Mouse (Mus musculus) CH12.LX (cell line): ENCODE results near the gene Traip. TPM values are rescaled to one million over a fixed set of nuclear protein-coding genes. Genes with fewer than 3 reads are reported as not detected.
A peak's percentile ranks its signal among the peaks of the same experiment; 100 is the strongest.

Source experiments
- DNase-seq: peaks from one replicate; pipeline ENCODE4 v3.0.0-alpha.2; 2013; ENCODE audit errors: extremely low read depth
- H3K27ac ChIP-seq: 2 replicates; pipeline ENCODE4 v1.5.1; 2012; ENCODE audit warnings: low read depth, mild to moderate bottlenecking, control low read depth, moderate library complexity; ENCODE audit not compliant: insufficient read depth
- H3K27me3 ChIP-seq: replicated peaks from 2 replicates; pipeline ENCODE3; 2012; ENCODE audit warnings: inconsistent platforms
- H3K36me3 ChIP-seq, 2 experiments: replicated peaks in 1 of 2; 2 replicates each; pipeline versions ENCODE3 to v1.6.1; 2012; ENCODE audit warnings: inconsistent platforms in 1 of 2, low read length in 1 of 2, mild to moderate bottlenecking in 1 of 2, mixed read lengths in 1 of 2, moderate library complexity in 1 of 2; ENCODE audit not compliant: control insufficient read depth in 1 of 2, insufficient read depth in 1 of 2
- H3K4me1 ChIP-seq, 2 experiments: 2 replicates each; pipeline ENCODE4 v1.6.1; 2012; ENCODE audit warnings: inconsistent platforms in 1 of 2, moderate library complexity in 1 of 2; ENCODE audit not compliant: insufficient read depth in 2 of 2, control insufficient read depth in 1 of 2
- H3K4me2 ChIP-seq: 2 replicates; pipeline ENCODE4 v1.6.1; 2012; ENCODE audit warnings: low read depth, mild to moderate bottlenecking, control low read depth; ENCODE audit not compliant: poor library complexity, insufficient read depth, severe bottlenecking
- H3K4me3 ChIP-seq, 3 experiments: fragments of 150-350 bp in 1 of 3; sonication (generic) in 1 of 3; replicated peaks in 1 of 3; 2 replicates each; pipeline versions ENCODE3 to v1.5.1; 2011 to 2012; ENCODE audit warnings: low read depth in 2 of 3, low read length in 2 of 3, mild to moderate bottlenecking in 2 of 3, moderate library complexity in 2 of 3, control low read depth in 1 of 3, improper control_type of control experiment in 1 of 3, inconsistent platforms in 1 of 3, mixed read lengths in 1 of 3; ENCODE audit not compliant: poor library complexity in 1 of 3
- H3K79me2 ChIP-seq: replicated peaks from 2 replicates; pipeline ENCODE4 v1.6.1; 2012; ENCODE audit warnings: mild to moderate bottlenecking, moderate library complexity; ENCODE audit not compliant: control insufficient read depth, poor library complexity, insufficient read depth, severe bottlenecking; ENCODE audit errors: extremely low read depth
- H3K9ac ChIP-seq: 2 replicates; pipeline ENCODE4 v1.6.1; 2012; ENCODE audit warnings: low read depth, mild to moderate bottlenecking, control low read depth, moderate library complexity; ENCODE audit not compliant: insufficient read depth
- H3K9me3 ChIP-seq: replicated peaks from 2 replicates; pipeline ENCODE3; 2012; ENCODE audit warnings: low read length, inconsistent platforms, mixed read lengths
- CHD1 ChIP-seq: IDR thresholded peaks from 2 replicates; pipeline ENCODE4 v1.6.1; 2012; ENCODE audit warnings: low read depth, low read length, improper control_type of control experiment, inconsistent platforms
- CHD2 ChIP-seq: IDR thresholded peaks from 2 replicates; pipeline ENCODE4 v1.6.1; 2011; ENCODE audit warnings: low read length, improper control_type of control experiment
- CTCF ChIP-seq, 2 experiments: IDR thresholded peaks in 1 of 2; conservative IDR thresholded peaks in 1 of 2; 2 replicates each; pipeline ENCODE4 v1.5.1; 2011 to 2012; ENCODE audit warnings: low read depth in 2 of 2, low read length in 2 of 2, improper control_type of control experiment in 1 of 2, inconsistent platforms in 1 of 2, mild to moderate bottlenecking in 1 of 2, moderate library complexity in 1 of 2
- E2F4 ChIP-seq: IDR thresholded peaks from 2 replicates; pipeline ENCODE4 v1.6.1; 2011; ENCODE audit warnings: low read depth, low read length, improper control_type of control experiment; ENCODE audit not compliant: insufficient replicate concordance
- ELF1 ChIP-seq: IDR thresholded peaks from 2 replicates; pipeline ENCODE4 v1.6.1; 2014; ENCODE audit warnings: low read depth, mild to moderate bottlenecking, inconsistent platforms, low read length, improper control_type of control experiment
- EP300 ChIP-seq: IDR thresholded peaks from 2 replicates; pipeline ENCODE4 v1.6.1; 2011; ENCODE audit warnings: low read length, improper control_type of control experiment
- ETS1 ChIP-seq: conservative IDR thresholded peaks from 2 replicates; pipeline ENCODE4 v1.6.1; 2012; ENCODE audit warnings: low read depth, mild to moderate bottlenecking, inconsistent platforms, low read length, improper control_type of control experiment, moderate library complexity
- GABPA ChIP-seq: IDR thresholded peaks from 2 replicates; pipeline ENCODE4 v1.6.1; 2012; ENCODE audit warnings: low read depth, low read length, improper control_type of control experiment, inconsistent platforms; ENCODE audit not compliant: insufficient replicate concordance
- HCFC1 ChIP-seq: IDR thresholded peaks from 2 replicates; pipeline ENCODE4 v1.6.1; 2012; ENCODE audit warnings: low read depth, mild to moderate bottlenecking, inconsistent platforms, low read length, improper control_type of control experiment
- IRF4 ChIP-seq: IDR thresholded peaks from 2 replicates; pipeline ENCODE4 v1.6.1; 2014; ENCODE audit warnings: low read depth, mild to moderate bottlenecking, inconsistent platforms, low read length, improper control_type of control experiment
- JUND ChIP-seq: conservative IDR thresholded peaks from 2 replicates; pipeline ENCODE4 v1.6.1; 2011; ENCODE audit warnings: low read depth, low read length, improper control_type of control experiment
- KAT2A ChIP-seq: IDR thresholded peaks from 2 replicates; pipeline ENCODE4 v1.6.1; 2012; ENCODE audit warnings: low read length, improper control_type of control experiment, inconsistent platforms; ENCODE audit not compliant: insufficient replicate concordance
- MAFK ChIP-seq: IDR thresholded peaks from 2 replicates; pipeline ENCODE4 v1.6.1; 2011; ENCODE audit warnings: low read length, improper control_type of control experiment; ENCODE audit not compliant: insufficient replicate concordance
- MAX ChIP-seq: IDR thresholded peaks from 2 replicates; pipeline ENCODE4 v1.6.1; 2011; ENCODE audit warnings: low read length, improper control_type of control experiment
- MAZ ChIP-seq: IDR thresholded peaks from 2 replicates; pipeline ENCODE4 v1.6.1; 2012; ENCODE audit warnings: low read depth, mild to moderate bottlenecking, inconsistent platforms, low read length, improper control_type of control experiment, moderate library complexity
- MEF2A ChIP-seq: IDR thresholded peaks from 2 replicates; pipeline ENCODE4 v1.6.1; 2014; ENCODE audit warnings: low read depth, mild to moderate bottlenecking, inconsistent platforms, low read length, improper control_type of control experiment, borderline replicate concordance
- MXI1 ChIP-seq: IDR thresholded peaks from 2 replicates; pipeline ENCODE4 v1.6.1; 2011; ENCODE audit warnings: mild to moderate bottlenecking, low read depth, low read length, improper control_type of control experiment
- MYC ChIP-seq: IDR thresholded peaks from 2 replicates; pipeline ENCODE4 v1.6.1; 2011; ENCODE audit warnings: low read depth, mild to moderate bottlenecking, improper control_type of control experiment, low read length
- NELFE ChIP-seq: IDR thresholded peaks from 2 replicates; pipeline ENCODE4 v1.6.1; 2011; ENCODE audit warnings: low read depth, low read length, improper control_type of control experiment
- NRF1 ChIP-seq: IDR thresholded peaks from 2 replicates; pipeline ENCODE4 v1.6.1; 2014; ENCODE audit warnings: low read depth, mild to moderate bottlenecking, inconsistent platforms, low read length, improper control_type of control experiment, moderate library complexity
- PAX5 ChIP-seq: IDR thresholded peaks from 2 replicates; pipeline ENCODE4 v1.6.1; 2012; ENCODE audit warnings: low read length, inconsistent platforms, mixed read lengths
- POLR2AphosphoS2 ChIP-seq: IDR thresholded peaks from 2 replicates; pipeline ENCODE4 v1.6.1; 2011; ENCODE audit warnings: low read depth, low read length, improper control_type of control experiment
- RAD21 ChIP-seq: IDR thresholded peaks from 2 replicates; pipeline ENCODE4 v1.6.1; 2011; ENCODE audit warnings: low read depth, mild to moderate bottlenecking, low read length, improper control_type of control experiment, moderate library complexity
- RCOR1 ChIP-seq: conservative IDR thresholded peaks from 2 replicates; pipeline ENCODE4 v1.6.1; 2012; ENCODE audit warnings: low read depth, mild to moderate bottlenecking, inconsistent platforms, low read length, improper control_type of control experiment
- SIN3A ChIP-seq: IDR thresholded peaks from 2 replicates; pipeline ENCODE4 v1.6.1; 2012; ENCODE audit warnings: low read length, improper control_type of control experiment, inconsistent platforms
- SMC3 ChIP-seq: IDR thresholded peaks from 2 replicates; pipeline ENCODE4 v1.6.1; 2011; ENCODE audit warnings: low read depth, low read length, improper control_type of control experiment
- TBP ChIP-seq: conservative IDR thresholded peaks from 2 replicates; pipeline ENCODE4 v1.6.1; 2011; ENCODE audit warnings: low read depth, low read length, improper control_type of control experiment
- TCF12 ChIP-seq: IDR thresholded peaks from 2 replicates; pipeline ENCODE4 v1.6.1; 2014; ENCODE audit warnings: low read depth, mild to moderate bottlenecking, inconsistent platforms, low read length, improper control_type of control experiment
- UBTF ChIP-seq: IDR thresholded peaks from 2 replicates; pipeline ENCODE4 v1.6.1; 2012; ENCODE audit warnings: low read depth, mild to moderate bottlenecking, inconsistent platforms, low read length, improper control_type of control experiment, moderate library complexity
- USF2 ChIP-seq: conservative IDR thresholded peaks from 2 replicates; pipeline ENCODE4 v1.6.1; 2011; ENCODE audit warnings: low read depth, low read length, improper control_type of control experiment
- ZC3H11A ChIP-seq: IDR thresholded peaks from 2 replicates; pipeline ENCODE4 v1.6.1; 2012; ENCODE audit warnings: low read depth, mild to moderate bottlenecking, inconsistent platforms, low read length, improper control_type of control experiment
- ZKSCAN1 ChIP-seq: IDR thresholded peaks from 2 replicates; pipeline ENCODE4 v1.6.1; 2012; ENCODE audit warnings: low read depth, inconsistent platforms, low read length, improper control_type of control experiment, borderline replicate concordance
- ZMIZ1 ChIP-seq: IDR thresholded peaks from 2 replicates; pipeline ENCODE4 v1.6.1; 2012; ENCODE audit warnings: low read depth, mild to moderate bottlenecking, inconsistent platforms, low read length, improper control_type of control experiment
- ZNF384 ChIP-seq: IDR thresholded peaks from 2 replicates; pipeline ENCODE4 v1.6.1; 2012; ENCODE audit warnings: low read depth, low read length, improper control_type of control experiment, inconsistent platforms
- dilution Hi-C: fragments of 300-500 bp; cut with MboI; formaldehyde crosslinking; loops from 2 replicates; pipeline ENCODE4 v1.14.3; 2020; ENCODE audit warnings: low sequenced_read_pairs; ENCODE audit not compliant: extremely low pct_unique_long_range_greater_than_20kb, extremely low pct_ligation_motif_present
- in situ Hi-C: fragments of 300-500 bp; cut with MboI; formaldehyde crosslinking; loops from 3 replicates; pipeline ENCODE4 v1.14.3; 2019; ENCODE audit warnings: low sequenced_read_pairs, low pct_ligation_motif_present, low pct_unique_long_range_greater_than_20kb, mixed read lengths
- polyA plus RNA-seq: library from polyadenylated mRNA; unstranded; fragments of >175 nt; gene quantifications from 2 replicates; pipeline ENCODE4 v1.2.1, GENCODE M21; 2012; ENCODE audit warnings: low read depth; ENCODE audit not compliant: insufficient read length
- total RNA-seq, 2 experiments: library from RNA; depleted of rRNA; stranded (reverse); fragments of 300-350 nt in 1 of 2; fragments of >200 nt in 1 of 2; gene quantifications; 2 replicates each; pipeline ENCODE4 v1.2.3; 2012 to 2014

Traip gene
- total and polyA plus RNA-seq, 3 experiments: 21.6 to 33.0 (median 25.6) TPM

DNA sequence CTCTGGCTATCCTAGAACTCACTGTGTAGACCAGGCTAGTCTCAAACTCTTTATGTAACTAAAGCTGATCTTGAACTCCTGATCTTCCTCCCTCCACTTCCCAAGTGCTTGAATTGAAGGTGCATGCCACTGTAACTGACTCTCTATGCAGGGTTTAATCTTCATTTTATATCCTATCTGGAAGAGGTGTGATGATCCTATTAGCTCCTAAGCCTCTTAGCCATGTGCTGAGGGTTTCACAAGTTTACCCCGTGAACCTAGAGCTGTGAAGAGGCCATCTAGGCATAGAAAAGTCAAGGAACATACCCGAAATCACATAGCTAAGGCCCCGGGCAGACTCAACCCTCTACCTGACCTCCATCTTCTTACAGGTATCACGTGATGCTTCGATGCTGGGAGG, 30.5 kb upstream of the Traip start:
- no peak overlapping the region for H3K9ac ChIP-seq
- no peak overlapping the region for H3K4me2 ChIP-seq
- no peak for TF ChIP-seq POLR2AphosphoS2
- TF ChIP-seq SMC3: no peak
- TF ChIP-seq ZC3H11A: no peak
- no peak for TF ChIP-seq UBTF
- no peak for TF ChIP-seq TBP
- TF ChIP-seq, all 38 proteins: peak for 0
- H3K36me3 ChIP-seq: no peaks in the 10 kb centered on the region
- H3K79me2 ChIP-seq: no peaks in the 10 kb centered on the region
- no peak overlapping the region for H3K27ac ChIP-seq
- H3K4me3 ChIP-seq: no peak overlapping the region
- no peak for DNase-seq
- H3K4me1 ChIP-seq: peaks cover 11 to 12% of the 10 kb centered on the region in 2 experiments
- in situ Hi-C loops (no loop called here), dilution Hi-C loops (no loop called here)
- H3K27me3 ChIP-seq: peaks cover 76% of the 10 kb centered on the region
- no peaks in the 10 kb centered on the region for H3K9me3 ChIP-seq

DNA sequence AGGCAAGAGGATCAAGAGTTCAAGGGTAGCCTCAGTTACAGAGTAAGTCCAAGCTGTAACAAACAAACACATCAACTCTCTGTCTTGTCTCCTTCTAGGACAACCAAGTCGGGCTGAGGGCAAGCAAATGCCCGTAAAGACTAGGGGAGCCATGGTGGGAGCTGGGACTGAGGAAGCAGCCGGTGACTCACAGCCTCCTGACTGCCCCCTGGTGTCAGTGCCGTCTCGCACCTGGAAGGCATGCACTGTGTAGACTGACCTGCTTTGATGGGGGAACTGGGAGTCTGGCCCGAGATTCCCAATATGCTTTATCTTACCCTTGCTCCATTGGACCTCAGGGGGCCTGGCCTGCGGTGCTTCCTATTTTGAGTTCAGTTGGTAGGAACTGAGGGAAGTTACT, 26.9 kb upstream of the Traip start:
- DNase-seq: peak; percentile 42
- no peak overlapping the region for H3K9ac ChIP-seq
- H3K4me1 ChIP-seq: peaks cover 6 to 12% of the 10 kb centered on the region in 2 experiments
- TF ChIP-seq NELFE (no peak), MEF2A (no peak), SIN3A (no peak), JUND (no peak), ETS1 (no peak), PAX5 (no peak), MAX (no peak; the same call in 1 of the 2 replicates), CHD2 (no peak), HCFC1 (no peak), IRF4 (no peak), USF2 (no peak), MXI1 (no peak), E2F4 (no peak), MAZ (no peak), ZKSCAN1 (no peak), RAD21 (peak; percentile 41), ZNF384 (no peak), GABPA (no peak), MAFK (no peak), CHD1 (no peak), POLR2AphosphoS2 (no peak), ZC3H11A (no peak), RCOR1 (no peak), TCF12 (0 out of 2 replicates have a peak, but pooled peaks have one; percentile 25), SMC3 (peak; percentile 80), ELF1 (0 out of 2 replicates have a peak, but pooled peaks have one; percentile 36), EP300 (no peak), UBTF (no peak), NRF1 (no peak), MYC (no peak), ZMIZ1 (no peak), KAT2A (no peak), CTCF (conservative IDR thresholded peaks at IDR 0.05 in 1 of 2, IDR thresholded peaks at IDR 0.05 in 1 of 2; ENCODE audit: low read depth in 2 of 2, low read length in 2 of 2) (peak in 1 of 2 experiments; percentile 76; a peak in 2 of 4 replicates)
- H3K9me3 ChIP-seq: no peaks in the 10 kb centered on the region
- dilution Hi-C loops: no loop called here
- no peaks in the 10 kb centered on the region for H3K36me3 ChIP-seq
- peaks cover 71% of the 10 kb centered on the region for H3K27me3 ChIP-seq
- no peak overlapping the region for H3K4me2 ChIP-seq
- in situ Hi-C loops: no loop called here
- no peak overlapping the region for H3K4me3 ChIP-seq
- H3K79me2 ChIP-seq: no peaks in the 10 kb centered on the region
- H3K27ac ChIP-seq: no peak overlapping the region
